7 mouse cellular contexts compared by ENCODE assay signal in the genomic region with DNA sequence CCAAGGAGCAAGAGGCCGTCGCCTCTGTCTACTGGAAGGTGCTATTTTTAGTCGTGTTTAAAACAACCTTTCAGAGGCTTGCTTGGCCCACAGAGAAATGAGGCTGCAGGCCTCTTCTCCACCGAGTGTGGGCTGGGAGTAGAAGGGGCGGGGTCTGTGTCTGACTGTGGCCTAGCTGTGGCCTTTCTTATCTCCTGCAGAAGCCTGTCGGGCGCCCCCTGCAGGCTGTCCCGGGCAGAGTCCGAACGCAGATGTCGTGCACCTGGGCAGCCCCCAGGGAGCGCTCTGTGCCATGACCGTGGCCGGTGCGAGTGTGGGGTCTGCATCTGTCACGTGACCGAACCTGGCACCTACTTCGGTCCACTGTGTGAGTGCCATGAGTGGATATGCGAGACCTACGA. TPM values are rescaled to one million over a fixed set of nuclear protein-coding genes. Genes with fewer than 3 reads are reported as not detected.
A peak's percentile ranks its signal among the peaks of the same experiment; 100 is the strongest.
DNase-seq lines count a peak whose midpoint lies in the region; ATAC-seq and TF ChIP-seq lines count a peak whose summit lies in the region.

No protein-coding gene starts in this region.

- peak overlapping the region; percentile 43 for H3K27ac ChIP-seq in embryonic fibroblast, embryonic 13.5 days (ENCODE audit: insufficient read depth, low read length)
- peak overlapping the region; percentile 54 for H3K27ac ChIP-seq in heart, embryonic 13.5 days (replicated peaks)
- no peak overlapping the region for H3K27ac ChIP-seq in lung, embryonic 16.5 days (ENCODE audit: low read length)
- no peak overlapping the region for H3K27ac ChIP-seq in stomach, embryonic 14.5 days (ENCODE audit: low read length)

- no peaks in the 10 kb centered on the region for H3K9me3 ChIP-seq in heart, embryonic 13.5 days
- no peaks in the 10 kb centered on the region for H3K9me3 ChIP-seq in lung, embryonic 16.5 days (ENCODE audit: control insufficient read depth, low read length)
- no peaks in the 10 kb centered on the region for H3K9me3 ChIP-seq in stomach, embryonic 14.5 days (ENCODE audit: control insufficient read depth, low read depth, low read length)

- peak; percentile 93 for DNase-seq in ZHBTc4 (ENCODE audit: low read depth, low spot score)
- DNase-seq in brain, embryonic 14.5 days (ENCODE audit: low read depth): peak; percentile 87
- peak; percentile 17 for DNase-seq in kidney, postnatal 14 days

- no peak overlapping the region for H3K9ac ChIP-seq in heart, embryonic 13.5 days
- no peak overlapping the region for H3K9ac ChIP-seq in lung, embryonic 16.5 days (ENCODE audit: low read length)
- no peak overlapping the region for H3K9ac ChIP-seq in stomach, embryonic 14.5 days (replicated peaks; ENCODE audit: low read depth, low read length)

- no peak overlapping the region for H3K4me3 ChIP-seq in embryonic fibroblast, embryonic 13.5 days (ENCODE audit: insufficient read depth, low read length)
- H3K4me3 ChIP-seq in heart, embryonic 13.5 days: no peak overlapping the region
- H3K4me3 ChIP-seq in lung, embryonic 16.5 days (ENCODE audit: low read length): no peak overlapping the region
- no peak overlapping the region for H3K4me3 ChIP-seq in stomach, embryonic 14.5 days (ENCODE audit: low read depth, low read length)

- TF ChIP-seq CTCF in brain, embryonic 14.5 days (IDR thresholded peaks at IDR 0.05; ENCODE audit: borderline replicate concordance, extremely low read depth, insufficient read depth, insufficient read length): peak; percentile 56; the same call in 1 of the 2 replicates
- TF ChIP-seq CTCF in embryonic fibroblast, embryonic 13.5 days (IDR thresholded peaks at IDR 0.05; ENCODE audit: borderline replicate concordance, insufficient read depth, low read length): peak; percentile 30; the same call in 1 of the 2 replicates

- WGBS in heart, embryonic 13.5 days: 13% methylated on average over 20 of the region's 20 CpGs
- 16% methylated on average over 20 of the region's 20 CpGs for WGBS in lung, embryonic 16.5 days
- WGBS in stomach, embryonic 14.5 days: 17% methylated on average over 20 of the region's 20 CpGs

- H3K36me3 ChIP-seq in heart, embryonic 13.5 days: no peaks in the 10 kb centered on the region
- H3K36me3 ChIP-seq in lung, embryonic 16.5 days (ENCODE audit: control insufficient read depth, insufficient read depth, low read length): no peaks in the 10 kb centered on the region
- H3K36me3 ChIP-seq in stomach, embryonic 14.5 days (ENCODE audit: control insufficient read depth, insufficient read depth, low read length): no peaks in the 10 kb centered on the region

- no peak for TF ChIP-seq POLR2A in brain, embryonic 14.5 days (IDR thresholded peaks at IDR 0.05; ENCODE audit: borderline replicate concordance, extremely low read depth, insufficient read depth, insufficient read length, poor library complexity, severe bottlenecking)
- no peak for TF ChIP-seq POLR2A in embryonic fibroblast, embryonic 13.5 days (IDR thresholded peaks at IDR 0.05; ENCODE audit: low read depth, low read length)

- no peaks in the 10 kb centered on the region for H3K27me3 ChIP-seq in heart, embryonic 13.5 days (replicated peaks)
- H3K27me3 ChIP-seq in lung, embryonic 16.5 days (ENCODE audit: control insufficient read depth, insufficient read depth, low read depth, low read length): no peaks in the 10 kb centered on the region
- no peaks in the 10 kb centered on the region for H3K27me3 ChIP-seq in stomach, embryonic 14.5 days (ENCODE audit: control insufficient read depth, insufficient read depth, low read length)

- peak; percentile 84 for ATAC-seq in heart, embryonic 13.5 days (ENCODE audit: extremely low read depth, insufficient number of reproducible peaks, low FRiP score, low TSS enrichment)
- peak; percentile 71 for ATAC-seq in lung, embryonic 16.5 days (ENCODE audit: low read depth)
- ATAC-seq in stomach, embryonic 14.5 days (ENCODE audit: insufficient number of reproducible peaks, insufficient read depth, low FRiP score, low read depth): peak; percentile 88

- H3K4me2 ChIP-seq in heart, embryonic 13.5 days: peak overlapping the region; percentile 49
- H3K4me2 ChIP-seq in lung, embryonic 16.5 days (ENCODE audit: low read depth, low read length): 0 out of 2 replicates have a peak overlapping the region, but pooled peaks have one; percentile 18
- no peak overlapping the region for H3K4me2 ChIP-seq in stomach, embryonic 14.5 days (replicated peaks; ENCODE audit: low read depth, low read length)

- H3K4me1 ChIP-seq in embryonic fibroblast, embryonic 13.5 days (ENCODE audit: control insufficient read depth, insufficient read depth, low read length): peaks cover 7% of the 10 kb centered on the region
- peaks cover 16% of the 10 kb centered on the region for H3K4me1 ChIP-seq in heart, embryonic 13.5 days
- H3K4me1 ChIP-seq in lung, embryonic 16.5 days (replicated peaks; ENCODE audit: control insufficient read depth, insufficient read depth, low read length): no peaks in the 10 kb centered on the region
- H3K4me1 ChIP-seq in stomach, embryonic 14.5 days (ENCODE audit: control insufficient read depth, insufficient read depth, low read length): peaks cover 4% of the 10 kb centered on the region; the same call in 1 of the 2 replicates

RNA-seq across cellular contexts. Expression of gene Itgbl1, which starts 1.3 kb away (rescaled TPM):
- 0.71 and 0.93 TPM in 2 replicates for polyA plus RNA-seq in brain, embryonic 14.5 days (2012; rRNA removed)
- 18.7 and 39.7 TPM in 2 replicates for polyA plus RNA-seq in embryonic fibroblast, embryonic 13.5 days (2011; ENCODE audit: insufficient read length, low read depth, missing spikeins)
- polyA plus RNA-seq in heart, embryonic 13.5 days (2015; fragmentation: Nextera tagmentation; extraction: Ambion mirVana): 0.66 and 0.85 TPM in 2 replicates
- 0.26 and 0.35 TPM in 2 replicates for polyA plus RNA-seq in lung, embryonic 16.5 days (2015; fragmentation: Nextera tagmentation; extraction: Ambion mirVana)
- 0.30 and 0.31 TPM in 2 replicates for polyA plus RNA-seq in stomach, embryonic 14.5 days (2014; fragmentation: Nextera tagmentation; extraction: Ambion mirVana)

RNA-seq across cellular contexts. Expression of gene Nalcn, which starts 34.1 kb away (rescaled TPM):
- polyA plus RNA-seq in brain, embryonic 14.5 days (2012; rRNA removed): 10.6 and 15.7 TPM in 2 replicates
- polyA plus RNA-seq in embryonic fibroblast, embryonic 13.5 days (2011; ENCODE audit: insufficient read length, low read depth, missing spikeins): 0.25 and 0.74 TPM in 2 replicates
- 0.17 and 0.19 TPM in 2 replicates for polyA plus RNA-seq in heart, embryonic 13.5 days (2015; fragmentation: Nextera tagmentation; extraction: Ambion mirVana)
- 0.19 and 0.24 TPM in 2 replicates for polyA plus RNA-seq in lung, embryonic 16.5 days (2015; fragmentation: Nextera tagmentation; extraction: Ambion mirVana)
- polyA plus RNA-seq in stomach, embryonic 14.5 days (2014; fragmentation: Nextera tagmentation; extraction: Ambion mirVana): 3.4 TPM in 2 replicates

Comparison
In these comparisons a context has a peak if more than half of its experiments do, and no peak if none do; other contexts are left out.
1. DNase-seq: peak in every context shown above with its lines; median percentile 93 in ZHBTc4; 87 in brain, embryonic 14.5 days; 17 in kidney, postnatal 14 days.
2. H3K27ac ChIP-seq: peak in embryonic fibroblast, embryonic 13.5 days (single experiment) and heart, embryonic 13.5 days (single experiment); none in lung, embryonic 16.5 days (single experiment) and stomach, embryonic 14.5 days (single experiment).
3. RNA of gene Itgbl1, which starts 1.3 kb away (polyA plus RNA-seq): 18.7 to 39.7 TPM in embryonic fibroblast, embryonic 13.5 days; 0.71 to 0.93 TPM in brain, embryonic 14.5 days, 0.66 to 0.85 TPM in heart, embryonic 13.5 days, 0.30 to 0.31 TPM in stomach, embryonic 14.5 days and 0.26 to 0.35 TPM in lung, embryonic 16.5 days; every median in the first group is over 10 times any median in the second.
4. Peak in every context shown above with its lines, with median percentiles within 50 percentile points of each other: ATAC-seq.